Mouse (Mus musculus) erythroblast, embryonic 14.5 days (primary cell): ENCODE results near the gene Rita1.

ENCODE experiments used
- GATA1 ChIP-seq: IDR thresholded peaks from 2 replicates; pipeline ENCODE4 v1.6.1; 2012; ENCODE audit warnings: low read length, inconsistent platforms, mixed read lengths
- TAL1 ChIP-seq: IDR thresholded peaks from 3 replicates; pipeline ENCODE4 v1.6.1; 2012; ENCODE audit warnings: low read length, inconsistent platforms, mixed read lengths

DNA sequence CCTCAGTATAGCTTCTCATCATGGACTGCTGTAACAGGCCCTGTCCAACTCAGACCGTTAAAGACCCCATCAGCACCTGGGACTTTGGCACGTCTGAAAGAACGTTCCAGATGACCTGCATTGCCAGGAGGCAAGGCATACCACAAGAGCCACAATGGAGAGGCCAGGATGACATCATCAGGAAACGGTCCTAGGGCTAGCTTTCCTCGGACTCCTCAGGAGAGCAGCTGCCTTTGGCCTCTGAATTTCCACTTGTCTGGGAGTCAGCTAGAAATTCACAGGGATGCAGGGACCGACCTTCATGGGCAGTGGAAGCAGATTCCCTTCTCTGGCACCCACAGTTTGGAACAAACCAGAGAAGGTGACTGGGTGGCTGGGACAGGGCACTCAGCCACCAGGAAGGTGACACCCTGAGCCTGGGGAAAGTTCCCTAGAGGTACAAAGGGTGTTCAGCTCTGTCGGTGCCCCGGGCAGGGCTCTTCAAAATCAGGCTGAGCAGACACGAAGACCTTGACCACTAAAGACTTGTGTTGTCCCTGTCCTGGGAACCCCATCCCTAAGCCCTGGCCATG is 45.6 kb downstream of the Rita1 start:
- no peak for TF ChIP-seq TAL1
- TF ChIP-seq GATA1 = no peak
